20 mouse cellular contexts compared by ENCODE assay signal in the genomic region with DNA sequence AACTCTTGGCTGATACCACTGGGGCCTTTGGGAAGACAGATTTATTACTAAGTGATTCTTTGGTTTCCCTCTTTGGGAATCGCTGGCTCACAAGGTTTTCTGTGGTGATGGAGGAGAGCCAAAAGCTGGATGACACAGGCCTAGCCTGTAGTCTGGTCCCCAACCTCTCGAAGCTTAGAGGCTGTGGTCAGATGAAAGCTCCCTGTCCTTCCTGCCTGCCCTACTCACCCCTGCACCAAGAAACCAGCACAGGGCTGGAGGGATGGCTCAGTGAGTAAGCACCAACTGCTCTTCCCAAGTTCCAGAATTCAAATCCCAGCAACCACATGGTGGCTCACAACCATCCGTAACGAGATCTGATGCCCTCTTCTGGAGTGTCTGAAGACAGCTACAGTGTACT. TPM values are rescaled to one million over a fixed set of nuclear protein-coding genes. Genes with fewer than 3 reads are reported as not detected.
A peak's percentile ranks its signal among the peaks of the same experiment; 100 is the strongest.
DNase-seq lines count a peak whose midpoint lies in the region; ATAC-seq lines count a peak whose summit lies in the region.
"Had no signal": no experiment of that assay in that cellular context is flagged by ENCODE, and none has a peak within 500 bp of the region (broad histone marks: within the 10 kb centered on the region; RNA-seq: fewer than 3 reads in every experiment).

No protein-coding gene starts in this region.

- H3K27me3 ChIP-seq in heart, embryonic 10.5 days (ENCODE audit: insufficient read depth, poor library complexity, severe bottlenecking): no peaks in the 10 kb centered on the region
- no peaks in the 10 kb centered on the region for H3K27me3 ChIP-seq in heart, embryonic 12.5 days (replicated peaks)
- H3K27me3 ChIP-seq: limb, embryonic 15.5 days; liver, embryonic 15.5 days; Patski had no signal

- H3K4me2 ChIP-seq in heart, embryonic 12.5 days: no peak overlapping the region
- H3K4me2 ChIP-seq: limb, embryonic 15.5 days; liver, embryonic 15.5 days had no signal

- no peaks in the 10 kb centered on the region for H3K9me3 ChIP-seq in heart, embryonic 10.5 days
- H3K9me3 ChIP-seq in heart, embryonic 12.5 days (replicated peaks): no peaks in the 10 kb centered on the region
- H3K9me3 ChIP-seq: limb, embryonic 15.5 days; liver, embryonic 15.5 days had no signal

- peak; percentile 47 for DNase-seq in adrenal gland, postnatal 14 days
- DNase-seq in adrenal gland, postnatal 4 days (ENCODE audit: low spot score in 2 of 2): no peak
- peak; percentile 61 for DNase-seq in heart, embryonic 10.5 days (ENCODE audit: low spot score)
- DNase-seq in 3T3-L1 (ENCODE audit: low read depth, low spot score): peak; percentile 64
- peak; percentile 40 to 58 for DNase-seq in adrenal gland, postnatal 36 days
- no peak for DNase-seq in ovary, adult 18-20 months (ENCODE audit: low spot score)
- DNase-seq in left cerebral cortex, postnatal 14 days (ENCODE audit: low spot score in 2 of 2): no peak
- DNase-seq: cerebellum, adult 11 months; cerebellum, postnatal 10 days; embryo, embryonic 11 days; heart, adult 18-20 months; retina, postnatal 1 day; thymus, postnatal 14 days had no signal

- H3K4me1 ChIP-seq in heart, embryonic 10.5 days: peaks cover 14% of the 10 kb centered on the region
- peaks cover 19% of the 10 kb centered on the region for H3K4me1 ChIP-seq in heart, embryonic 12.5 days (replicated peaks)

- no peak overlapping the region for H3K9ac ChIP-seq in heart, embryonic 12.5 days
- H3K9ac ChIP-seq: limb, embryonic 15.5 days; liver, embryonic 15.5 days had no signal

- peaks cover 4% of the 10 kb centered on the region; the same call in 1 of the 2 replicates for H3K36me3 ChIP-seq in heart, embryonic 10.5 days
- H3K36me3 ChIP-seq in heart, embryonic 12.5 days: no peaks in the 10 kb centered on the region
- H3K36me3 ChIP-seq: liver, embryonic 15.5 days had no signal

- no peak for ATAC-seq in heart, embryonic 12.5 days (ENCODE audit: insufficient number of reproducible peaks, low FRiP score)
- ATAC-seq: hindbrain, postnatal 0 days; intestine, postnatal 0 days; lung, postnatal 0 days; Patski had no signal

- H3K27ac ChIP-seq in heart, embryonic 10.5 days: no peak overlapping the region
- H3K27ac ChIP-seq in heart, embryonic 12.5 days (ENCODE audit: poor library complexity, severe bottlenecking): no peak overlapping the region
- H3K27ac ChIP-seq: hindbrain, postnatal 0 days; limb, embryonic 15.5 days; liver, embryonic 15.5 days had no signal

- intact Hi-C loops in left cerebral cortex, postnatal 14 days (cut with DNase I): no loop called here

- 87% methylated on average over 4 of the region's 4 CpGs for WGBS in heart, embryonic 10.5 days
- WGBS in heart, embryonic 12.5 days: 82% methylated on average over 4 of the region's 4 CpGs

- H3K4me3 ChIP-seq in heart, embryonic 10.5 days: no peak overlapping the region
- H3K4me3 ChIP-seq in heart, embryonic 12.5 days: no peak overlapping the region
- H3K4me3 ChIP-seq: limb, embryonic 15.5 days; liver, embryonic 15.5 days had no signal

RNA-seq across cellular contexts. Expression of a gene that starts 2.1 kb away (rescaled TPM):
- 11.5 and 16.2 TPM in 2 replicates for total RNA-seq in adrenal gland, postnatal 14 days (2021)
- total RNA-seq in adrenal gland, postnatal 4 days (2021): 10 to 100 TPM; 21.8 to 42.0 TPM
- polyA plus RNA-seq in heart, embryonic 10.5 days (2016; fragmentation: Nextera tagmentation; extraction: Ambion mirVana): 87.3 and 201 TPM in 2 replicates
- 228 and 230 TPM in 2 replicates for polyA plus RNA-seq in heart, embryonic 12.5 days (2016; fragmentation: Nextera tagmentation; extraction: Ambion mirVana)
- 1 to 10 TPM; 6.7 to 8.2 TPM for total RNA-seq in adrenal gland, postnatal 36 days (2021)
- total RNA-seq in left cerebral cortex, postnatal 14 days (2021): 10 to 100 TPM; 14.2 to 18.8 TPM

RNA-seq across cellular contexts. Expression of a gene that starts 20.1 kb away (rescaled TPM):
- 5.7 and 9.2 TPM in 2 replicates for total RNA-seq in adrenal gland, postnatal 14 days (2021)
- 10 to 100 TPM; 16.6 to 19.2 TPM for total RNA-seq in adrenal gland, postnatal 4 days (2021)
- 9.5 and 17.5 TPM in 2 replicates for polyA plus RNA-seq in heart, embryonic 10.5 days (2016; fragmentation: Nextera tagmentation; extraction: Ambion mirVana)
- 8.1 and 8.4 TPM in 2 replicates for polyA plus RNA-seq in heart, embryonic 12.5 days (2016; fragmentation: Nextera tagmentation; extraction: Ambion mirVana)
- 1 to 10 TPM; 3.2 to 7.9 TPM for total RNA-seq in adrenal gland, postnatal 36 days (2021)
- total RNA-seq in left cerebral cortex, postnatal 14 days (2021): 1 to 10 TPM; 2.8 to 3.1 TPM

RNA-seq across cellular contexts. Expression of a gene that starts 55.0 kb away (rescaled TPM):
- 23.7 and 25.1 TPM in 2 replicates for total RNA-seq in adrenal gland, postnatal 14 days (2021)
- 10 to 100 TPM; 66.0 to 77.7 TPM for total RNA-seq in adrenal gland, postnatal 4 days (2021)
- 13.9 and 20.7 TPM in 2 replicates for polyA plus RNA-seq in heart, embryonic 10.5 days (2016; fragmentation: Nextera tagmentation; extraction: Ambion mirVana)
- 24.9 and 25.5 TPM in 2 replicates for polyA plus RNA-seq in heart, embryonic 12.5 days (2016; fragmentation: Nextera tagmentation; extraction: Ambion mirVana)
- total RNA-seq in adrenal gland, postnatal 36 days (2021): 10 to 100 TPM; 19.9 to 20.1 TPM
- total RNA-seq in left cerebral cortex, postnatal 14 days (2021): 10 to 100 TPM; 16.3 to 18.0 TPM

Comparison
In these comparisons a context has a peak if more than half of its experiments do, and no peak if none do; other contexts are left out.
1. DNase-seq: peak in adrenal gland, postnatal 14 days (single experiment), heart, embryonic 10.5 days (single experiment), 3T3-L1 (single experiment) and adrenal gland, postnatal 36 days (2 of 2); none in adrenal gland, postnatal 4 days (0 of 2), ovary, adult 18-20 months (single experiment) and left cerebral cortex, postnatal 14 days (0 of 2).